Mouse (Mus musculus) gastrocnemius, adult 2 months (tissue): ENCODE data around the gene Irs1. TPM values are rescaled to one million over a fixed set of nuclear protein-coding genes. Genes with fewer than 3 reads are reported as not detected.

Experiments used
- DNase-seq: peaks from one replicate; pipeline ENCODE4 v3.0.0; 2022
- H3K27ac ChIP-seq: fragments of 200-600 bp; 2 replicates; pipeline ENCODE4 v1.8.1; 2022; ENCODE audit warnings: mild to moderate bottlenecking
- H3K4me3 ChIP-seq: fragments of 200-600 bp; 2 replicates; pipeline ENCODE4 v1.8.1; 2022; ENCODE audit warnings: mild to moderate bottlenecking, moderate library complexity
- CTCF ChIP-seq: fragments of 200-600 bp; IDR thresholded peaks from 2 replicates; pipeline ENCODE4 v1.8.1; 2022; ENCODE audit warnings: antibody characterized with exemption, mild to moderate bottlenecking, moderate library complexity
- intact Hi-C: fragments of 180-260 bp; cut with DNase I; formaldehyde crosslinking; loops from one replicate; pipeline ENCODE4 v1.15.1; 2025
- total RNA-seq, 2 experiments: library from RNA; stranded (reverse); gene quantifications; 2 replicates each; pipeline ENCODE4 v1.2.3; 2021

The Irs1 gene
- total RNA-seq, 2 experiments from 2014 or later = 73.9 to 90.0 TPM

- H3K4me3 ChIP-seq = peak overlapping the region; percentile 82
- H3K27ac ChIP-seq = peak overlapping the region; percentile 96
- no peak for TF ChIP-seq CTCF
- intact Hi-C loops = loop anchor here (2.0 to 5.0 kb wide), 4 partner anchors 44 to 390 kb away; no protein-coding TSS in a partner anchor
- peak; percentile 65 for DNase-seq
Measured at GRCm38 (mm10) chr1:82287052-82287775, 4.0 kb downstream of the Irs1 start.

GRCm38 (mm10) chr1:82286190-82287051, 4.8 kb downstream of the Irs1 start:
- DNase-seq = peak; percentile 59

GRCm38 (mm10) chr1:82285461-82286189, 5.6 kb downstream of the Irs1 start:
- intact Hi-C loops = loop anchor here (2.0 to 5.0 kb wide), 5 partner anchors 43 to 388 kb away; no protein-coding TSS in a partner anchor
- Histone ChIP-seq H3K4me3 (peak overlapping the region; percentile 82), H3K27ac (peak overlapping the region; percentile 96)
- no peak for TF ChIP-seq CTCF
- DNase-seq = no peak

More at GRCm38 (mm10) chr1:82286190-82287051, 4.8 kb downstream of the Irs1 start:
- H3K27ac ChIP-seq = peak overlapping the region; percentile 96
- no peak for TF ChIP-seq CTCF
- H3K4me3 ChIP-seq = peak overlapping the region; percentile 82
- intact Hi-C loops = loop anchor here (2.0 to 5.0 kb wide), 4 partner anchors 44 to 389 kb away; no protein-coding TSS in a partner anchor

GRCm38 (mm10) chr1:82284403-82284802, 6.8 kb downstream of the Irs1 start:
- peak overlapping the region; percentile 82 for H3K4me3 ChIP-seq
- H3K27ac ChIP-seq = peak overlapping the region; percentile 96
- no peak for TF ChIP-seq CTCF
- DNase-seq = no peak
- intact Hi-C loops = loop anchor here (2.0 kb wide), 1 partner anchor 174 kb away; no protein-coding TSS in a partner anchor

- TF ChIP-seq CTCF = no peak
- intact Hi-C loops = loop anchor here (2.0 kb wide), 1 partner anchor 173 kb away; no protein-coding TSS in a partner anchor
- DNase-seq = no peak
- Histone ChIP-seq H3K4me3 (peak overlapping the region; percentile 82), H3K27ac (peak overlapping the region; percentile 96)
Measured at GRCm38 (mm10) chr1:82283901-82284301, 7.3 kb downstream of the Irs1 start.

- H3K27ac ChIP-seq = peak overlapping the region; percentile 96
- H3K4me3 ChIP-seq = peak overlapping the region; percentile 82
- TF ChIP-seq CTCF = no peak
- peak; percentile 95 for DNase-seq
- intact Hi-C loops = no loop called here
Measured at GRCm38 (mm10) chr1:82282992-82283611, 8.1 kb downstream of the Irs1 start.

- peak overlapping the region; percentile 25 for H3K4me3 ChIP-seq
- no peak for TF ChIP-seq CTCF
- intact Hi-C loops = no loop called here
- DNase-seq = no peak
- peak overlapping the region; percentile 96 for H3K27ac ChIP-seq
Measured at GRCm38 (mm10) chr1:82281823-82282222, 9.4 kb downstream of the Irs1 start.

- TF ChIP-seq CTCF = no peak
- no peak for DNase-seq
- Histone ChIP-seq H3K4me3 (peak overlapping the region; percentile 43), H3K27ac (peak overlapping the region; percentile 41; the same call in 1 of the 2 replicates)
- intact Hi-C loops = no loop called here
Measured at GRCm38 (mm10) chr1:82279768-82280167, 11.4 kb downstream of the Irs1 start.

- intact Hi-C loops = no loop called here
- H3K4me3 ChIP-seq = peak overlapping the region; percentile 0
- TF ChIP-seq CTCF = no peak
- DNase-seq = no peak
- H3K27ac ChIP-seq = peak overlapping the region; percentile 52
Measured at GRCm38 (mm10) chr1:82274361-82274760, 16.9 kb downstream of the Irs1 start.

- intact Hi-C loops = no loop called here
- no peak for TF ChIP-seq CTCF
- H3K27ac ChIP-seq = no peak overlapping the region; the same call in 1 of the 2 replicates
- no peak for DNase-seq
- H3K4me3 ChIP-seq = no peak overlapping the region; the same call in 1 of the 2 replicates
Measured at GRCm38 (mm10) chr1:82273529-82273928, 17.7 kb downstream of the Irs1 start.

GRCm38 (mm10) chr1:82272231-82272630, 19.0 kb downstream of the Irs1 start:
- intact Hi-C loops = no loop called here
- no peak for DNase-seq
- Histone ChIP-seq H3K27ac (peak overlapping the region; percentile 31; the same call in 1 of the 2 replicates), H3K4me3 (no peak overlapping the region; the same call in 1 of the 2 replicates)
- no peak for TF ChIP-seq CTCF
